Mouse (Mus musculus) layer of hippocampus, adult 9-10 months (tissue): Measurements from ENCODE around the gene Ntf3.

Experiments
- DNase-seq: peaks from one replicate; pipeline ENCODE4 v3.0.0; 2022; ENCODE audit warnings: low spot score

Gene Ntf3

DNA sequence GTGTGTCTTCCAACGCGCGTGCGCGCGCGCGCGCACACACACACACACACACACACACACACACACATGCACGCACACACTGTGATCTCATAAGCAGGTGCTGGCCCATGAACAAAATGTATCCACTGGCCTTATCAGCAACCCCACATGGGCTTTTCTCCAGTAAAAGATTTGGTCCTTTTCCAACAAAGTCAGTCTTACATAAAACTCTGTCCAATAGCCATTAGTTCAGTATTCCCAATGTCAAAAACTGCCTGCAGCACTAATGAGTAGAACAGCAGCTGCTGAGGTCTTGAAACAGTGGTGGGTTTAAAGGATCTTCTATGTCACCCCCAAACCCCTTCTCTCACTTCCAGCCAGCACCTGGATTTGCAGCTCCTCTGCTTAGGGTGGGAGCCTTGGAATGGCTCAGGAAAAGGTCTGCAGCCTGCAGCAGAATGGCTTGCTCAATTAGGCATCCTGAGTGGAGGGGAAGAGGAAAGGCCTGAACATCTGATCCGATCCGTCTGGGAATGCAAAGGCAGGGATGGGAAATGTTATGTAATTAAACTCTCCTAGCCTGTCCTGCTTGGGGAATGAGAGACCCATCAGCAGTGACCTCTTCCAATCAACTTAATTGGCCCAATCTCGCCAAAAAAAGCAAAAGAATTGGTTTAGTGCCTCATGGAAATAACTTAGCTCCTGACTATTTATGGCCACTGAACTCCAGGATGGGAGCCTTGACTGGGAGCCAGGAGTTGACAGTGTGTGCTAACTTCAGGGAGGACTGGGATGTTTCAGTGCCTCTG lies 7.2 kb downstream of the Ntf3 start:
- no peak for DNase-seq

DNA sequence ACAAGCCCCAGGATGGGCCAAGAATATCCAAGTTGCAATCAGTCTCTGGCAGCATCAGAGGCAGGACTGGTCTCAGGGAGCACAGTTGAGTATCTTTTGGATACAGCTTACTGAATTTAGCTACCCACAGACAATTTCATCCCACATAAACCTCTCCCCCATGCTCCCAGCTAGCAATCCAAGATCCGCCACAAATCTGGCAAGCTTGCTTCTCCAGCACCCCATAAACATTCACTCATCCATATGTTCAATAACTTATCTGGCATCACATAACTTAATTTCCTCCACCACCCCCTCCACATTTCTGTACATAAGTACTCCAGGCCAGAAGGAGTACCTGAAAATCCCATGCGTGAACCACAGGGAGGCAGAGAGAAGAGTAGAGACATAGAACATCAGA lies 10.8 kb downstream of the Ntf3 start:
- DNase-seq: no peak

DNA sequence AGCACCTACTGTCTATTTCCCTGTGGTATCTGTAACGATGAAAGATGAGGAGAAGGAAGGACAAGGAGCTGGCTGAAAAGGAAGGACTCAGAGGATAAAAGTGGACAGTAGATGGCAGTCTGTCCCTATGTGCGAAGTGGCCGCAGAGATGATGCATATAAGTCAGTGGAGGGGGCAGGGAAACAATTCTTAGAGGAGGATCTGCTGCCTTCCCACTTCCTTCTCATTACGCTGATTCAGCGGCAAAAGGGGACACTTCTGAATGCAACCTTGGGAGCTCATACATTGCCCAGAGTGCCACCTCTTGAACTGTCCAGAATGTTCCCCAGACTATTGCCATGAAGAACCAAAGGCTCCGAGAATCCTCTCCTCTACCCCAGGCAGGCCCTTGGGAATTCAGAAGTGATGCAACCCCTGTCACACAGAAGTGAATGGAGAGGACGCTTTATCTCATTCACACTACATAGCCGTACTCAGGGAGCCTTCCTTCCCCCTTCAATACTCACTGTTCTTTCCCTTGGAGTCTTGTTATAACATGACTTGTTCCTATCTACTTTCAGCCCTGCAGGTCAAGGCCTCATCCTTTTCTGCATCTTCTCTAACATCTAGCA lies 12.2 kb downstream of the Ntf3 start:
- DNase-seq: no peak

DNA sequence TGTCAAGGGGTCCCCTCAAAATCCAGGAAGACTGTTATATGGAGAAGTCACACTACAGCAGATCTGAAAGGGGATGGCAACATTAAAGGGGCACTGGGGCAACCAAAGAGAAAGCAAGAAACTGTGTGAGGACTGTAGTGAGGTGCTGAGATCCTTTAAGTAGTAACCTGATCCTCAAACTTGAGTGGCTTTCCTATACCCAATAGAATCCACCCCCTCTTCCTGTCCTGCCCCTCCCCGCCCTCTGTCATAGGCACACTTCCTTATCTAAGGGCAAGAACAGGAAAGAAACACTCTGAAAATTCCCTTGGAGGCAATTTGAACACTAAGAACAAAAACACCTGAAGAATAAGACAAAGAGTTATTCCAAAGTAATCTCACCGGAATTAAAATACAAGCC lies 13.6 kb downstream of the Ntf3 start:
- no peak for DNase-seq

DNA sequence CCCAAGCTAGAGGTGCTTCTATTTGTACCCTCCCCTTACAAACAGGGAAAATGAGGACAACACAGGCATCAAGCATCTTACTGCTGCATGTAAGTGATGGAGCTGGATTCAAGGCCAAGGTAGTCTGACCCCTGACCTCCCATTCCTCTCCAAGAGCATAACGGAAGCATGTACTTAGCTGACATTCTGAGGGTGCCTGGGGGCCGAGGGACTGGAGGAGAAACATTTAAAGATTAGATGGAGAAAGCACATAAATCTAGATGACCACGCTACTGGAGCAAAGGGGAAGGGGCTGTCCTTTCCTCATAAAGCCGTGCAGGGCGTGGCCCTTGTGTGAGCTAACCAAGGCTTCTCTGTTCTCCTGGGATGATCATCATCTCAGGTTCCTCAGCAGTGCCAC lies 23.1 kb downstream of the Ntf3 start:
- no peak for DNase-seq

DNA sequence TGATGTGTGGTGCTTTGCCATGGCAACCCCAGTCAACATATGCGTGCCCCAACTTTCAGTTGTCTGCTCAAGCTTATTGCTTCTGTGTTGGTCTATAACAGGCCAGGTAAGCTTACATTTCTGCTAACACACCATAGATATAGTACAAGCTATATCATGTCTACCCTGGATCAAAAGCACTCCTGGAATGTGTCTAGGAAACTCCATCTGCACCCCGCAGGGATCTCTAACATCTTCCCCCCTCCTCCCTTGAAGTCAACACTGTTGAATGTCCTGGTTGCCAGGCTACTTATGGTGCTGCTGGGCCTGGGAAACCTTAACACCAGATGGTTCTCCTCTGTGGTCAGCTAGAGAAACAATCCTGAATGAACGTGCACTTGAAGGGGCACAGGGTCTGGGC lies 24.0 kb downstream of the Ntf3 start:
- DNase-seq: no peak

DNA sequence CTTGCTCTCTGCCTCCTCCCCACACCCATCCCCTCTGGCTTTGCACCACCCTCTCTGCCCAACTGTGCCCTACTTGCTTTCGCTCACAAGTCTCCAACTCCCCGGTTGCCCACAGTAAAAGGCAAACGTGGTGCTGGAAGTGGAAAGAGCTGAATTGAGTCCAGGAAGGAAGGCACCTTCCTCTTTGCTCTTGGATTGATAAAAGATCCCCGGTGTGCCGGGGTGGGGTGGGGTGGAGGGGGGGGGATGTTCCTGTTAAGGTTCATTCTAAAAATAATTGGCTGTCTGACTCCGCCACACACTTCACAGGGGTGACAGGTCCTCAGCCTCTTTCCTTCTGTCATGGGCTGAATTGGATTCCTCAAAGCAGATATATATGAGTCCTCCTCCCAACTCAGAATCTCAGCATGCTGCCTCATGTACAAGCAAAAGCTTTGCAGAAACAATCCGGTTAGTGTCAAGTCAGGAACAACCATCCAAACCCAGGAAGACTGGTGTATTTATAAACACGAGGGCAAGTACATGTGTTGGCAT lies 24.6 kb downstream of the Ntf3 start:
- DNase-seq: no peak

DNA sequence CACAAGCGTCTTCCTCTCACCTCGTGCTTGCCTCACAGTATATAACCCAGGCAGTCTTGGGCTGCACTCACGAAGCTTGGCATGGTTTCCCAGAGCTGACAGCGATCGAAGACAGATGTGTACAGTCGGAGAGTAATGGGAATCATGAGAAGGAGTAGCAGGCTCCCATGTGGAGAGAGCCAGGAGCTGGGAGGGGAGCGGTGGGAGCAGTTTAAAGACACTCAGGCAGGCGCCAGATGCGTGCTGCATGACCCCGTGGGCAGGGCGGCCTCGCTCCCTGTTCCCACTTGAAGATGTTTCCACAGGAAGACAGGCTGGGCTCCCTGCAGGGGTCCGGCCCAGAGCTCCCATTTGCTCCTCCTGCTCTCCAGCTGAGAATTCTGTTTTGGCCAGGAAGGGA lies 25.2 kb downstream of the Ntf3 start:
- no peak for DNase-seq

DNA sequence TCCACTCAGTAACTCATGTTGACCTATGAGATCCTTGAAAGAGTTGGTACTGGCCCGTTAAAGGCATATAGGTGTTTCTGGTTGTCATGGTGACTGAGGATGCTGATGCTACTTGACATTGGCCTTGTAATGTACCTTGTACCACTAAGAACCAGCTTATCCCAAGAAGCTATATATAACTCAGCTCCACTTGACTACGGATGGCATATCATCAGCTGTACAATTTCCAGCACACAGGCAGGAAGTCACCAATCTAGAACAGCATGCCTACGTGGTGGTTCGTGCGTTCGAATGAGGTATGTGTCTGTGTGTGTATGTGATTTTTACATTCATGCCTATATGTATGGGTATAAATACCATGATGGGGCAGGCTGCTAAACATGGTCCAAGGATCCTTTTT lies 25.7 kb downstream of the Ntf3 start:
- no peak for DNase-seq

DNA sequence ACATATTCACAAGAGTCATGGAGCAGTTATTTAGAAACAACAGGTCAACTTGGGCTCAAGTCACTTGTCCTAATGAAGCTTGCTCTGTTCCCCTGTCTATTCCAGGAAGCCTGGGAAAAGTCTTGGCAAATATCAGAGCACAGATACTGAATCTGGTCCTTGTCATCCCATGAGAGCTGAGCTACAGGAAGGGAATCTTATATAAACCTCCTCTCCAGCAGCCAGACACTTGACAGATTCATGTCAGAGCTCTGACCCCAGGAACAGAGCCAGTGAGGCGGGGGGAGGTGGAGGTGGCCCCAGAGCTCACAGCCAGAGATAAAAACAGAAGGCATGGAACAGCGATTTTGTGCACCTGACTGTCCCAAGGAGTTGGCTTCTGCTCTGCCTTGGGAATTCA lies 26.3 kb downstream of the Ntf3 start:
- no peak for DNase-seq

DNA sequence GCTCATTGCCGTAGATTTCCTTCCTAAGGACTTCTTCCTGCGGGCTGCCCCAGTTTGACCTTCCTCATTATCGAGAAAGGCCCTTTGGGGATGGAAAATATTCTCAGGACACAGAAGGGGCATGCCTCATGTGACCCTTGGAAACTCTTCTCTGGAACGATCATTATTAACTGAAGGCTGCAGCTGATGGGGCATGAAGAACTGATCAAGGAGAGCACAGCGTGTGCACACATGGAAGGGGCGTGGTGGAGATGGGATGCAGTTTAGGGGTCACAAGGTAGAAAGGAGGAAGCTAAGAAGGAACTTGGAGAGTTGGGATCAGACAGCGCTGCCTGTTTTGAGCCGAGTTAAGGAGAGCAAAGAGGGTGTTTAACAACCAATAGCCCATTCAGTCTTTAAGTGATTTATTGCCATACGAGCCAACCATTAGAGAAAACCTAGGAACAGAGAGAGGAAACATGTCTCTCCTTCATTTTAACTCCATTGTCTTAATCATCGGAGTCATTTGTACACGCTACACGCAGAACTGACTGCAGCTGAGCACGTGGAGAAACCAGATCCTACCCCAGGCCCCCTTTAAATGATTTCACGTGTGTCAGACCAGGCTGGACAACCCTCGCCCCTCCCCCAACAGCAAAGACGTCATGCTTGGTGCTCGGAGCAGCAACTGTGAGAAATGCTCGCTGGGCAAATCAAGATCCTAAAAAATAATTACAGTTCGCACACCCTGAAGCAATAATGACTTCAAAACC lies 32.4 kb downstream of the Ntf3 start:
- no peak for DNase-seq

DNA sequence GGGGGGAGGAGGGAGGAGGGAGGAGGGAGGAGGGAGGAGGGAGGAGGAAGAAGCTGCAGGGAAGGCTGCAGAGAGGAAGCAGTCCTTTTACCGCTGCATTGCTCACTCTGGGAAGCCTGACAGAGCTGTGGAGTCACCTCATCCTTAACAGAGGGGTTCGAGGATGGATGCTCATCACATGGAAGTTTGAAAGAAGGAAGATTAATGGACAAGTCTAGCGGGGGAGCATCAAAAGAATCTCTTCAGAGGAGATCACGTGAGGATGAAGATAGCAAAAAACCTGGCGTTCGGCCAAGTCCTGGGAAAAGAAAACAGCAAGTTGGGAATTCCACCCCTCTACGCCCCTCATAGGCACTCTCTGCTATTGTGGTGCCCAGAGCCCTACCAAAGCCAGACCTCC lies 38.5 kb downstream of the Ntf3 start:
- no peak for DNase-seq

DNA sequence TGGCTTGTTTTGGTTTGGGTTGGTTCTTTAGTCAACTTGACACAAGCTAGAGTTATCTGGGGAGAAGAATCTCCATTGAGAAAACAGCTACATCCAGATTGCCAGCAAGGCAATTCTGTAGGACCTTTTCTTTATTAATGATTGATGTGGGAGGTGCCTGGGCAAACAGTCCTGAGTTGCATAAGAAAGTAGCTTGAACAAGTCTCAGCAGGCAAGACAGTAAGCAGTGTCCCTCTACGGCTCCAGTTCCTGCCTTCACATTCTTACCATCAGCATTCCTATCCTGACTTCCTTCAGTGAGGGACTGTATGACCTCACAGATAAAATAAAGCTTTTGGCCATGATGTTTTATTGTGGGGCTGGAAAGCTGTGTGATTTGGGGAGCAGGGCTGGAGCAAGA lies 48.5 kb downstream of the Ntf3 start:
- no peak for DNase-seq

DNA sequence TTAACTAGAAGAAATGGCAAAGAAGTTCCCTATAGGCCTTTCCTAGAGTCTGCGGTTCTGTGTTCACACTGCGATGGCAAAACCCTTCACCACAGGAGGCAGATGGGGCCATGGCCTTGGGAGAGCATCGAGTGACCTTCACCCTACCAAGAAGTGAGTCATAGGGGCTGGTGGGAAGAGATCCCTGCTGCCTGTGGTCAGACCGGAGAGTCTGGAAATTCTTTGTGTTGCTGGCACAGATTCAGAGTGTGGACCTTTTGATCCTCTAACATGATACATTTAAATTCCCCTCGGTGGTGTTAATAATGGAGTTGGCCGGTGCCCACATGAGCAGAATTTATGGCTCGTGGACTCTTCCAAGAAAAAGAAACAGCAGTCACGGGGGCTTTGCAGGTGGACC lies 49.5 kb downstream of the Ntf3 start:
- no peak for DNase-seq

DNA sequence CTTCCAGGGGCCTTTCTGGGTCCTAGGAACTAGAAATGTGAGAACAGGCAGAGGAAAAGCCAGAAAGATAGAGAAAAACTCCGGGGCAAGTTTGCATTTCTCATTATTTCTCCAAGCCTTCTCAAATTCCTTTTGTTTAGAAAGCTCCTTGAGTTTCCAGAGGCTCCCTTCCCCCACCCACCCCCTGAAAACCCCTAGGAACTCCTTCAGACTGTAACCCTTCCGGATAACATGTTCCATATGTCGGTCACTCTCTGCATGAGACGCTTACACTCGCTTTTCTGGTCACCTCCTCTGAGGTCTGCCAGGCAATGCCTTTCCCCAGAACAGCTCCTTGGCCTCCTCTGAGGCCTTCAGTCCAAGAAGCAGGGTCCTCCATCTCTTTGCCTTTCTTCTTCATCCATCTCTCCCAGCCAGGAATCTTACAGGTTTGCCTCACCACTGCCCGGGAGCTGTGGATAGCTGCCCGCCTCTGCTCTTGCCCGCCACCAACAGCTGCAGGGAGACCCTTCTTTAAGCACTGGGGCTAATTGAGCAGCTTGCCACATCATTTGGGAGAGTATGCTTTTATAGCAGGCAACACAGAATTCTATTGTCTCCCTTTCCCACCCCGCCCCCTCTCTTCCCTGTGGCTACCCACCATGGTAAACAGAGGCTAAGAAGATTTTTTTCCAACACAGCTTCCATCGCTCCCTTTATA lies 51.6 kb downstream of the Ntf3 start:
- DNase-seq: no peak

DNA sequence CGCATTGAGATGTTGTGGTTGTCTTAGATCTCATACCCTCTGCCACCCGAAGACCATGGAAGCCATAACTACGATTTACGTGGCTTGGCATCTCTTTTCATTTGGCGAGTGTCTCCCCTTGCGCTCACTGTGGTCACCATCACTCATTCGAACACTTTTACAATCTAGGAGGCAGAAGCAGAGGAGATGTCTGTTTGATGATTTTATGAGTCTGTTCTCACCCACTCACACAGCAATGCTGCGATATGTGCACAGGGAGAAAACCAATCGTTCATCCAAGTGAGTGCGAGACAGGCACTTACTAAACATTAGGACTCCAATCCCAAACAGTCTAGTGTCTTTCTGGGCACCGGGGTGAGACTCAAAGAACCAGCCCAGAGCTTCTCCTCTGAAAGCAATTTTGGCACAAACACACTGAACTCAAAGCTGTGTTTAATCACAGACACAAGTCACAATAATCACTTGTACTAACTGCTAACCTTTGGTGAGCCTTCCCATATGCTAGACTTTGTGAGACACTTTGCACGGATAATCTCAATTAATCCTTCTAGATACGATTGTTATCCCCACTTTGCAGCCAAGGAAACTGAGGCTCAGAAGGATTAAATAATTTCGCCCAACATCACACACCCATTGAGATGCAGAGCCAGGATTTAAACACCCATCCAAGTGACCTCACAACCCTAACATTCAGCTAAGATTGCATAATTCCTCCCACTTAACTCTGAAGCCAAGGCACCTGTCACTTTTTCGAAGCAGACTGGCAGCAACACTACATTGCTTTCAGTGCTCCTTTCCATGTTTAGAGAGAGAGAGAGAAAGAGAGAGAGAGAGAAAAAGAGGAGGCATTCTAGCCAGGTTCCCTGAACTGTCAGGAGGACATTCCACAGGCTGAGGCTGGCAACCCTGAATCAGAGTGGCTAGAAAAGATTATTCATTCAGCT lies 55.5 kb downstream of the Ntf3 start:
- no peak for DNase-seq

DNA sequence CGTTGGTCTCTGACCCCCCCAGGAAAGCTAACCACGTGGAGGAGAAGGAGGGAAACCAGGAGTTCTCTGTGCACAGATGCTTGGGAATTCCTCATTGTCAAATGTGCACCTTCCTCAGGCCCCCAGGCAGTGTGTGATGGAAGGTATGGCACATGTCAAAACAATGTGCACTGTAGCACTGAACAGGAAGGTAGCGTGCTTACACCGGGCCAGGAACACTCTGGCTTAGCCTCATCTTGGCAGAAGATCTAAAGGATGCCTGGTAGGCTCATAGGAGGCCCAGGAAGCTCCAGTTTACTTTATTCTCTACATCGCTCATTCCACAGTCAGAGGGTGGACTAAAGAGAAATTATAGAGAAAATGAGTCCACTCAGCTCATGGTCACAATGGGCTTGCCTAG lies 57.5 kb downstream of the Ntf3 start:
- DNase-seq: no peak

DNA sequence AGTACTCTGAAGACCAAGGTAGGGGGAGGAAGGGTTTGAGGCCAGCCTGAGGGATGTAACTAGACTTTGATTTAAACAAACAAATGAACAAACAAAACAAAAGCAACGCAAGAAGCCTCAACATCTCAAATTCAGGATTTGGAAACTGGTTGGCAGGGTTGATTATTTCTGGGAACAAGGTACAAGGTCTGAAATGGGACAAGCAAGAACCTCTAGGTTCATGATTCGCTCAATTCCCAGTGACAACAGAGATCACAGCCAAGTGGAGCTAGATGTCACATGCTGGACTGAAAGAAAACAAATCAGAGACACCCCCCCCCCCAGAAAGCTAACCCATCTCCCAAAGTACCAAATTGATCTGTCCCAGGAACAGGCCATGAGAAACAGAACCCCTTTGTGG lies 57.9 kb downstream of the Ntf3 start:
- DNase-seq: no peak

DNA sequence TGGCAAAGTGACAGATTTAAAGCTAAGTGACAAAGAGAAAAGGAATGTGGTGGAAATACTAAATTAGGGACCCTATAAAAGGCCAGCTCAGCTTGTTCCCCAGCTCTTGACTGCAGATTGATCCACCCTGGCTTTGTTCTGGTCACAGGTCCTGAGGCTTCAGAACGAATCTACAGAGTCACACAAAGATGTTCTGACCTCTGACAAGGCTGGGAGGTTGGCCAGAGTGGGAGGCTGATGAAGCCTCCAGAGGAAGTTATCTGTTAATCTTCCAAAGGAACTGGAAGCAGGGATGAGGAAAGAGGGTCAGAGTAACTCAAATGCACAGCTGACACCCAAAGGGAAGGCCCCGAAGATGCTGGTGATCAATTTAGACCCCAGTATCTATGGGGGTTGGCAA lies 59.3 kb downstream of the Ntf3 start:
- DNase-seq: no peak

DNA sequence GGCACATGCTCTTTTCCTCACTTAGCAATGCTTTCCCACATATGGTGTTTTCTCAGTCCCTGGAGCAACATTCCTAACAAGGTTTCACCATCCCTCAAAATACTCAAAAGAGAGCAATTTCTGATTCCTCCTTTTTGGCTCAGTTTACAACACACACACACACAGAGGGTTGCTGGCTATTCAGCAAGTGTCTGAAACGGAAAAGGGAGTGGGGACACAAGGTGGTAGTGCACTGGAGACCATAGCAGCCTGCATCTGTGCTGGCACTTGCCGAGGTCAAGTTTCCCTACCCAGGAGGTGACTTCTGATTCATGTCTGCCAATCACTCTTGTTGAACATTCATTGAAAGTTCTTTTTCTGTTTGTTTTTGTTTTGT lies 59.9 kb downstream of the Ntf3 start:
- no peak for DNase-seq

DNA sequence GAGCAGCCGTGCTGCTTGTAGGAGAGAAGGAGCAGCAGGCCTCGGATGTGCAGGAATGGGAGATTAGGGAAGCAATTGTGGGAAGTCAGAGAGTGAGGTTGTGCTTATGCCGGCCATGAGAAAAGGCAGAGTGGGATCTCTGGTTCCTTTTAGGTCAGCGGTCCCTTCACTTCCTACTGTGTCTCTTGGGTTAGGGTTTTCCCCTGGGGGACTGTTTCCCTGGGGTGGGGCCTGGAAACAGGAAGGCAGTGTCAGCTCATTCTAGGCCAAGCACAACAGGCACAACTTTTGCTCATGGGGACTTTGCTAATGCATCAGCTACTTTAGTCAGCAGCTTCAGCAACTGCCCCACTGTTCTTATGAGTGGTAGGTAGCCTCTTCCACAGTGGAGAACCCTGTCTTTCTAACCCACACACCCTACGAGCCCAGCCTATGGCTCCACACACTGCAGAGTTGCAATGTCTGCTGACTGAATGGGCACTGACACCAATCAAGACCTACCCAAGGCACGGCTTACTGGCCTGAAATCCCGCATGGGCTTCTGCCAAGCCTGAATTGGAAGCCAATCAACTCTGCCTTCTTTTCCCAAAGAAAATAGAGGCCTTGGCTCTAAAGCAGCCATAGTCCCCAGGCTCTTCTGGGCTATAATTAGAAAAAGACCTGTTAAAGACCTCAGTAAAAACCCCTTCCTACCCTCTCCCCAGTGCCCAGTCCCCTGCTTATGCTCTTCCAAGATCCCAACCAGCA lies 60.5 kb downstream of the Ntf3 start:
- no peak for DNase-seq
